Mouse (Mus musculus) thymus, postnatal 0 days (tissue): ENCODE measurements around the gene Nat9. TPM values are rescaled to one million over a fixed set of nuclear protein-coding genes. Genes with fewer than 3 reads are reported as not detected.
A peak's percentile ranks its signal among the peaks of the same experiment; 100 is the strongest.

ENCODE experiments used
- DNase-seq: peaks from one replicate; pipeline ENCODE4 v3.0.0-alpha.2; 2015; ENCODE audit warnings: low spot score
- polyA plus RNA-seq: library from polyadenylated mRNA; unstranded; fragments of >200 nt; fragmentation: Nextera tagmentation; extraction: Ambion mirVana; gene quantifications from 2 replicates; pipeline ENCODE4 v1.2.1, GENCODE M21; 2015

Nat9 gene
- polyA plus RNA-seq, 1 experiment from 2014 or later = 19.3 TPM

DNA sequence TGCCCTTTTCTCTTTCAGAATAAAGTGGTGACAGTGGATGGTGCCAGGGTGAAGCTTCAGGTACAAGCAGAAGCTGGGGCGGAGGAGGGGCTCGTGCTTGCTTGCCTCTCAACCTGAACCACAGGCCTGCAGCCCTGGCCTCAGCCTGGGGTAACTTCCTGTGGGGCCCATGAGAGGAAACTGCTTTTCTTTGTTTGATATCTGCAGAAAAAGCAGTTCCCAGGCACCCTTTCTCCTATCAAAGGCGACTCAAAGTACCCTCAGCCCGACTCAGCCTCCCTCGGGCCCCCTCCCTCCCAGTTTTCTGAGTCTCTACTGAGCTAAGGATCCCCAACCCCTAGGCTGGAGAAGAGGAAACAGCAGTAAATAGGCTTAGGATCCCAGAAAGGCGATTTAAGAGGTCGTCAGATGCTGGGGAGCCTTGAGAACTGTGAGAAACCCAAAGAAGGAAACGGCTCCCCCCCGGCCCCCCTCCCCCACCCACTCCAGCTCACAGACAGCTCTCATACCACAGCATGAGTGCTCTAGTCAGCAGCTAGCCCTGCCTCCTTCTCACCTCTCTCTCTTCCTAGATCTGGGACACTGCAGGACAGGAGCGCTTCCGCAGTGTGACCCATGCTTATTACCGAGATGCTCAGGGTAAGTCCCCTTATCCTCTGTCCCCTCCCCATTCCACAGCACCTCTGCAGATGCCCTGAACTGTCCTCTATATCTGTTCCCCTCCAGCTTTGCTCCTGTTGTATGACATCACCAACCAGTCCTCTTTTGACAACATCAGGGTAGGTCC lies 29.5 kb downstream of the Nat9 start:
- peak; percentile 93 for DNase-seq

GRCm38 (mm10) chr11:115155053-115155634 lies 32.5 kb downstream of the Nat9 start:
- DNase-seq = peak; percentile 71

- peak; percentile 89 for DNase-seq
Measured at GRCm38 (mm10) chr11:115153699-115154292, 33.9 kb downstream of the Nat9 start.

GRCm38 (mm10) chr11:115153088-115153487 lies 34.6 kb downstream of the Nat9 start:
- DNase-seq = no peak

DNA sequence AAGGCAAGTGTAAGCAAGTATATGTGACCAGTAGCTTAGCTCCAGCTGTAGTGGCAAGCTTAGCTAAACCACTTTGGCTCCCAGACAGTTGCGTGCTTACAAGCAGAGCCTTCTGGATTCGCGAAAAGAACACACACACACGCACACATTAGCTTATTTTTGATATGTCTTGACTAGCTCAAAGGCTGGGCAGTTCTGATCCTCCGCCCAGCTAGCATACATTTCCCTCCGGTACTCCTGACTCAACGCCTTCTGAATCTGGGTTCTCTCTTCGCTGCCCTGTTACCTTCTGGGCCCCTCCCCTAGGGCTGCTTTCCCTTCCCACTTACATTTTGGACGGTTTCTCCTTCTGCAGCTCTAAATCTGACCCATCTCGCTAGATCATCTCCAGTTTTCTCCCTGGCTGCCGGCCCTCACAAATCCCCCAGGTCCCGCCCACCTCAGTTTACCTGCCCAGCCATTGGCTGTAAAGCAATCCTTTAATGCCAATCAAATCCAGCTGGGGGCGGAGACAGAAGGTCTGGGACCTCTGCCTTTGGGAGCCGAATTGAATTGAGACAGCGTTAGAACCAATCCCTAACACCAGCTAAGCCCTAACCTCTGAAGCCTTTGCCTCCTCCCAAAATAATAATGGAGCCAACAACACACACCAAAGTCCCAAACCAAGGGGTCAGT lies 35.8 kb downstream of the Nat9 start:
- DNase-seq = peak; percentile 54

DNA sequence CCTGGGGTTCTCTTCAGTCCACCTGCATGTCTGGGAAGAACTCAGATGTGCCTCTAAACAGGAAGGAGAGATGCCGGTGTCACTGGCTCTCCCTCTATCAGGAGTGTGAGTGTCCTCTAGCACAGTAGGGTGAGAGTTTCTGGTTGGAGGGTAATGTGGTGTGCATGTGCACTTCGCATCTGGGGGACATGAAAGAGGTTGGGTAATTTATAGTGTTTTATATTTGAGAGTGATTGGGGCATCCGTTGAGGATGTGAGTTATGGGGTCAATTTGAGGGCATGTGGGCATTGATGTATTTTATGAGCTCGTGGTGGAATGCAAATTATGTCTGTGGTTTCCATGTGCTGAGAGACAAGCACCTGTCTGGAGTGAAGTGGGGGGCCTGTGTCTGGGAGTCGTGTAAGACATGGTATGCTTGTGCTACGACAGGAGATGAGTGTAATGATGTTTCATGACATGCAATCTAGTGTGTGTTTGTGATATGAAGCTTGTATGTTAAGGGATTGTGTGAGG lies 36.9 kb downstream of the Nat9 start:
- DNase-seq = peak; percentile 44

DNA sequence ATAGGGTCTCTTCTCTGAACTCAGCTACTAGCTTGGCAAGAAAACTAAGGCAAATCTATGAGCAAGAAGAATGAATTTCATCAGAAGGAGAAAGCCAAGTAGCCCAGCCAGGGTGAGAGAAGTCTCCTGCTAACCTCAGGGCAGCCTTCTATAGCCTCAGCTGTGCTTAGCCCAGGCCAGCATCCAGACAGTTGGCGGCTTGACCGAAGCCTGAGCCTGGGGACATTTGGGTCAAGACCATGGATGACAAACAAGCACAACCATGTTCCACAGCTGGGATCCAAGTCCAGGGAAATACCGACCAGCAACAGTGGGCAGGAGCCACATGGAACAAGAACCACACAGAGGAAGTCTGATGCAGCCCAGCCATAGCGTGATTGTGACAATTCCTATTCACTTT lies 39.8 kb downstream of the Nat9 start:
- DNase-seq = no peak

DNA sequence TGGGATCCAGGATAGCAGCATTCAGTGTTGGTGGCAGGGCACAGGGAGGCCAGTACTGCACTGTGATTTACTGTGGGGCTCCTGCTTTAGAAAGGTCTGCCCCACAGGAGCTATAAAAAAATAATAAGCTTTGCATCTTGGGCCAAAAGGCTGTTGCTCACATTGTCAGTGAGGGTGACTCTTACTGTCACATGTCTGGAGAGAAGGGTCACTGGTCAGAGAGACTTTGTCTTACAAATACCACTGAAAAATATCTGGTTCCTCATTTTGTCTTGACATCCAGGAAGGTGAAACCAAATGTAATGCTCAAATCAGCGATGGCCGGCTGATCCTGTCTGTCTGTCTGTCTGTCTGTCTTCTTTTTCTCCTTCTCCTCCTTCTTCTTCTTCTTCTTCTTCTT lies 45.7 kb downstream of the Nat9 start:
- DNase-seq = no peak

DNA sequence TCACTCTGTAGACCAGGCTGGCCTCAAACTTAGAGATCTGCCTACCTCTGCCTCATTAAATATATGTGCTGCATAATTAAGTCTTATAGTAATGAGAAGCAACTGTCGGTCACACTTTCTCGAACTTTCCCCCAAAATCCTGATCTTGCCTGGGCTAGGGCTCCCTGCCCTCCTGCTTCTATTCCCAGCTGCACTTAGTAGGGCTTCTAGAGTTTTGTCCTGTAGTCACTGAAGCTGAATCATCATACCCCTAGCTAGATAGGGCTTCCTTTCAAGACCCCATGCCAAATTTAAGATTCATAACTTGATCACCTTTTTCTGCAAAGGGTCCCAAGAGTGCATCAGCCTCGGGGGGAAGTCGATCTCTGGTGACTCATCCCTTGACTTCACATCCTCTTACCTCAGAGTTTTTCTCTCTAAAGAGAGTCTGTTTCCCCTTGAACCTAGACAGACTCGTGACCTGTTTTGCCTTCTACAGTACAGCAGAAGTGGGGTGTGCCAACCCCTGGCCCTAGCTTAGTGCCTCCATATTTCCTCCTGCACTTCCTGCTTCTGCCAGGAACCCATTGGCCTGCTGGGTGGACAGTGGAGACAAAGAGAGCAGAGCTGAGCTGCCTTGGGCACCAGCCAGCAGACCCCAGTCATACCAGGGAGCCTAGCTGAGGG lies 48.9 kb downstream of the Nat9 start:
- DNase-seq = peak; percentile 24

DNA sequence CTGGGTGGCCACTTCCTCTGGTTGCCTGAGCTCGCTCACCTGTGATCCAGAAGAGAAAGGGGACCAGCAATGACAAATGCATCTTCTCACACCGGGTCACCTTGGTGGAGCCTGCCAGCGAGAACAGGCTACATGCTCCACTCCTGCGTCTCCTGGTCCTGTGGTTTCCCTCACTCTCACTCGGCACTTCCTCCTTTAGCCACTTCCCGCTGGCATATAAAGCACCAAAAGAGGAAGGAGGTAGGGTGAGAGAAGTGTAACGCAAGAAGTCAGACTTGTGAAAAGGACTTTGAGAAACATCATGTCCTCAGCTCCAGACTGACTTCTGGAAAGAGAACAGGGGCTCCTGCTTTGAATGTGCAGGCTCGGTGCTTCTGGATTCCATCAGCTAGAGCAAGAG lies 53.9 kb downstream of the Nat9 start, which contains the start of gene Cd300lf:
TSS of gene Cd300lf (minus strand) at position 193 of the 400 bp plus-strand sequence.
- DNase-seq = peak; percentile 42

Other genes starting within 250 kb of the Nat9 start
- 0.21 and 0.23 TPM in 2 replicates for gene Cd300c, start 218.7 kb downstream of the Nat9 start, polyA plus RNA-seq
- gene Cd300ld, start 197.9 kb downstream of the Nat9 start, polyA plus RNA-seq = 0.21 and 0.26 TPM in 2 replicates
- 7.7 and 8.0 TPM in 2 replicates for gene Cd300c2, start 186.0 kb downstream of the Nat9 start, polyA plus RNA-seq
- not detected in 2 replicates for gene Cd300ld2, start 171.7 kb downstream of the Nat9 start, polyA plus RNA-seq
- gene Cd300ld4, start 160.8 kb downstream of the Nat9 start, polyA plus RNA-seq = 0.48 TPM in 1 of 2 replicates, not detected in the other
- 0.49 TPM in 1 of 2 replicates, not detected in the other for gene Cd300ld5, start 150.1 kb downstream of the Nat9 start, polyA plus RNA-seq
- gene Cd300ld3, start 139.4 kb downstream of the Nat9 start, polyA plus RNA-seq = not detected in 2 replicates
- gene Cd300e, start 125.7 kb downstream of the Nat9 start, polyA plus RNA-seq = 0.05 and 0.18 TPM in 2 replicates
- 43.4 and 47.1 TPM in 2 replicates for gene Rab37, start 96.4 kb downstream of the Nat9 start, polyA plus RNA-seq
- 0.76 and 2.0 TPM in 2 replicates for gene Cd300lf, start 53.9 kb downstream of the Nat9 start, polyA plus RNA-seq
- gene Slc9a3r1, start 24.5 kb downstream of the Nat9 start, polyA plus RNA-seq = 255 and 279 TPM in 2 replicates
- gene Tmem104, start 372 bp downstream of the Nat9 start, polyA plus RNA-seq = 8.6 and 10.8 TPM in 2 replicates
- gene Grin2c, start 79.4 kb upstream of the Nat9 start, polyA plus RNA-seq = 0.60 and 0.83 TPM in 2 replicates
- 22.0 and 22.4 TPM in 2 replicates for gene Fdxr, start 89.2 kb upstream of the Nat9 start, polyA plus RNA-seq
- 0.37 and 0.39 TPM in 2 replicates for gene Fads6, start 109.8 kb upstream of the Nat9 start, polyA plus RNA-seq
- not detected in 2 replicates for gene Otop2, start 119.3 kb upstream of the Nat9 start, polyA plus RNA-seq
- gene Ush1g, start 134.2 kb upstream of the Nat9 start, polyA plus RNA-seq = not detected in 2 replicates
- gene Otop3, start 146.9 kb upstream of the Nat9 start, polyA plus RNA-seq = not detected in 2 replicates
- gene Hid1, start 179.9 kb upstream of the Nat9 start, polyA plus RNA-seq = 23.2 and 27.1 TPM in 2 replicates
- 5.3 and 5.4 TPM in 2 replicates for gene Cdr2l, start 194.1 kb upstream of the Nat9 start, polyA plus RNA-seq
- 408 and 411 TPM in 2 replicates for gene Mrpl58, start 215.9 kb upstream of the Nat9 start, polyA plus RNA-seq
- gene Atp5h, start 232.1 kb upstream of the Nat9 start, polyA plus RNA-seq = 1,461 and 1,502 TPM in 2 replicates
- gene Kctd2, start 232.3 kb upstream of the Nat9 start, polyA plus RNA-seq = 30.5 and 37.5 TPM in 2 replicates